Mouse (Mus musculus) megakaryocyte, embryonic 14.5 days (primary cell): Measurements from ENCODE around the gene Chka.

Experiments used
- FLI1 ChIP-seq: IDR thresholded peaks from 2 replicates; pipeline ENCODE4 v1.6.1; 2012; ENCODE audit warnings: low read length, inconsistent platforms, mixed read lengths
- GATA1 ChIP-seq: IDR thresholded peaks from 3 replicates; pipeline ENCODE4 v1.6.1; 2012; ENCODE audit warnings: mixed read lengths, low read length, inconsistent platforms, borderline replicate concordance

DNA sequence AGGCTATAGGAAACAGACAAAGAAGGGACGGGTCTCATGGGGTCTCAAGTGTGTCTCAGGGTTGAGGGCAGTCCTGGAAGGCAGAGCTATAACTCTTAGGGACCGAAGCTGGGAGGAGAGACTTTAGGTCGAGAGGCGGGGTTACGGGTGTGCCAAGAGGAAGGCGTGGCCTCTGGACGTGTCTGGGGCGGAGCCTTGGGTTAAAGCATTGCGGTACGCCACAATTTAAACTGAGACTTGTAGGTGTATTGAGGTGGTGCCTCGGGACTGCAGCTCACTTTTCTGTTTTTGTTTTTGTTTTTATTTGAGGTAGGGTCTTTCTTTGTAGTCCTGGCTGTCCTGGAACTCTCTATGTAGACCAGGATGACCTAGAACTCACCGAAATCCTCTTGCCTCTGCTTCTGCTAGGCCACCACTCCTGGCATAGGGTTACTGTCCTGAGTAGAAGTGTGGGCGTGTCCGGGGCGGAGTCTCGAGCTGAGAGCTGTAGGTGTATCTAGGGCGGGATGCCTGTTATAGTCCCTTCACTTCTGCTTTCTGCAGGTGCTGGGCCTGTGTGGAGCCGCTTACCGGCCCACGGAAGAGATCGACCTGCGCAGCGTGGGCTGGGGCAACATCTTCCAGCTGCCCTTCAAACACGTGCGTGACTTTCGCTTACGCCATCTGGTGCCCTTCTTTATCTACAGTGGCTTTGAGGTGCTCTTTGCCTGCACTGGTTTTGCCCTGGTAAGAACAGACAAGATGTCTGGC, 91.6 kb downstream of the Chka start:
- TF ChIP-seq GATA1 (no peak), FLI1 (no peak)
